Mouse (Mus musculus): ENCODE results near the gene Tdrd3. TPM values are rescaled to one million over a fixed set of nuclear protein-coding genes. Genes with fewer than 3 reads are reported as not detected.

Tdrd3 gene
- total RNA-seq, 2 experiments from 2014 or later, result 28.1 to 29.5 TPM

GRCm38 (mm10) chr14:87451645-87452443, 35.4 kb downstream of the Tdrd3 start:
- DNase-seq, result peak; percentile 76

- no peak for DNase-seq
Observed at GRCm38 (mm10) chr14:87455630-87456175, 39.3 kb downstream of the Tdrd3 start.

- no peak for DNase-seq
Observed at GRCm38 (mm10) chr14:87459777-87460176, 43.3 kb downstream of the Tdrd3 start.

GRCm38 (mm10) chr14:87461543-87461942, 45.1 kb downstream of the Tdrd3 start:
- DNase-seq, result no peak

GRCm38 (mm10) chr14:87463963-87464654, 47.7 kb downstream of the Tdrd3 start:
- peak; percentile 87 for DNase-seq

- no peak for DNase-seq
Observed at GRCm38 (mm10) chr14:87464655-87465054, 48.2 kb downstream of the Tdrd3 start.

GRCm38 (mm10) chr14:87467586-87467985, 51.1 kb downstream of the Tdrd3 start:
- DNase-seq, result no peak

GRCm38 (mm10) chr14:87471521-87471920, 55.1 kb downstream of the Tdrd3 start:
- DNase-seq, result no peak

- no peak for DNase-seq
Observed at GRCm38 (mm10) chr14:87472782-87473181, 56.3 kb downstream of the Tdrd3 start.

- no peak for DNase-seq
Observed at GRCm38 (mm10) chr14:87475721-87476359, 59.4 kb downstream of the Tdrd3 start.

- no peak for DNase-seq
Observed at GRCm38 (mm10) chr14:87478339-87478951, 62.0 kb downstream of the Tdrd3 start.

- DNase-seq, result no peak
Observed at GRCm38 (mm10) chr14:87485888-87486287, 69.4 kb downstream of the Tdrd3 start.

- DNase-seq, result no peak
Observed at GRCm38 (mm10) chr14:87497955-87498594, 81.6 kb downstream of the Tdrd3 start.

GRCm38 (mm10) chr14:87505924-87506323, 89.5 kb downstream of the Tdrd3 start:
- no peak for DNase-seq

GRCm38 (mm10) chr14:87515281-87515680, 98.8 kb downstream of the Tdrd3 start:
- no peak for DNase-seq

- no peak for DNase-seq
Observed at GRCm38 (mm10) chr14:87517381-87517780, 100.9 kb downstream of the Tdrd3 start.

GRCm38 (mm10) chr14:87531847-87532246, 115.4 kb downstream of the Tdrd3 start:
- no peak for DNase-seq

- no peak for DNase-seq
Observed at GRCm38 (mm10) chr14:87537127-87537819, 120.8 kb downstream of the Tdrd3 start.

- no peak for DNase-seq
Observed at GRCm38 (mm10) chr14:87549986-87550385, 133.5 kb downstream of the Tdrd3 start.

- no peak for DNase-seq
Observed at GRCm38 (mm10) chr14:87552211-87552610, 135.8 kb downstream of the Tdrd3 start.

GRCm38 (mm10) chr14:87563841-87564240, 147.4 kb downstream of the Tdrd3 start:
- no peak for DNase-seq

Measured in gastrocnemius, postnatal 10 days (tissue).